Mouse (Mus musculus): ENCODE measurements around the gene Rasgrf1. TPM values are rescaled to one million over a fixed set of nuclear protein-coding genes. Genes with fewer than 3 reads are reported as not detected.

The Rasgrf1 gene
- polyA plus RNA-seq, 1 experiment from 2014 or later = 0.84 TPM

DNA sequence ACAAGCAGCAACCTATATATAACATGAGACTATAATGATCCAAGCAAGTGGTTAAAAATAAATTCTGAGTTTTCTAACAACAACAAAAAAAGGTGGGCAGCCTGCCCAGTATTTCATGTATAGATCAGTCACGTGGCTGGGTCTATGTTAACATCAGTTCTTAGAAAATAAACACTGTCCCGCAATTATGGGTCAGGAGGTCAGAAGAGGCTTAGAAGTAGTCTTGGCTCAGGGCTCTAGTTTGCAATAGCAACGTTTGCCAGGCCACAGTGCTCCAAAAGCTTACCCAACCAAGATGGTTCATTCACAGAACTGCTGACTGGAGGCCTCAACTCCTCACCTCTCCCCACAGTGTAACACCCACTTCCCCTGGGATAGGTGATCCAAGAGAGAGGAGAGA lies 69.5 kb downstream of the Rasgrf1 start:
- Histone ChIP-seq H3K27me3 (no peaks in the 10 kb centered on the region; the same call in 1 of the 2 replicates), H3K36me3 (no peaks in the 10 kb centered on the region), H3K27ac (no peak overlapping the region), H3K9me3 (replicated peaks) (no peaks in the 10 kb centered on the region), H3K4me2 (replicated peaks) (no peak overlapping the region), H3K4me3 (no peak overlapping the region), H3K9ac (no peak overlapping the region), H3K4me1 (no peaks in the 10 kb centered on the region)
- ATAC-seq (ENCODE audit: low FRiP score) = no peak
- 43% methylated on average over 3 of the region's 3 CpGs for WGBS

DNA sequence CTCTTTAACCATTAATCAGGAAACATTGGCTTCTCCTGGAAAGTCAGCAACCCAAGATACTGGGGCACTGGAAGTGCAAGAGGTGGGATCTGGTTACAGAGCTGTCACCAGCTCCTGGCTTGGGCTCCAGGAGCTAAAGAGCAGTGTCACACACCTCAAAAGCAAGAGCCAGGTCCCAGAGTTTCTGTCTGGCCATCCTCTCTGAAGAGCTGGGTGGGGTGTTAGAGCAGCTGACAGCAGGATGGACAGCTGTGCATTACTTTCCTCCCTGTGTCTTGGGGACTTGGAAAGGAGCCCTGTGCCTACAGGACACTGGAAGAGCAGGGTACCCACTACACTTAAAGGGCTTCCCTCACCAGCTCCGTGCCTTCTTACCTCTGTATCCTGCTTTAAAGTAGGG lies 72.5 kb downstream of the Rasgrf1 start:
- Histone ChIP-seq H3K27ac (no peak overlapping the region), H3K4me1 (no peaks in the 10 kb centered on the region), H3K27me3 (no peaks in the 10 kb centered on the region), H3K9ac (no peak overlapping the region), H3K9me3 (replicated peaks) (no peaks in the 10 kb centered on the region), H3K4me2 (replicated peaks) (no peak overlapping the region), H3K4me3 (no peak overlapping the region), H3K36me3 (no peaks in the 10 kb centered on the region)
- 79% methylated on average over 1 of the region's 1 CpGs for WGBS
- ATAC-seq (ENCODE audit: low FRiP score) = no peak

DNA sequence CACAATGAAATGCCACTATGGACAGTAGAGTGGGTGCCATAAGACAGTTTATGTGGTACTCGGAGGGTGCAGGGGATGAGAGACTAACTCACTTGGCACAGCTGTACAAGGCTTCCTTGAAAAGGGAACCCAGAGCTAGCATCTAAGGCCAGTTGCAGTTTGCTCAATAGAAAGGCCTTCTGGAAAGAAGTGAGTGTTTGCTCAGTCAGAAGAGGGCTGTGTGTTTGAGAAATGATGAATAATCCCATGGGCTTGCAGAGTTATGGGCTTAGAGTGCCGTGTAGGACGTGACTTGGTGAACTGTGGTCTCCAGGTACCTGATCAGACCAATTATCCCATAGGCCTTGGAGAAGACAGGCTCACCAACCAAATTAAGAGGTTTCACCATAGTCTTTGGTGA lies 78.3 kb downstream of the Rasgrf1 start:
- H3K27me3 ChIP-seq = no peaks in the 10 kb centered on the region
- H3K4me3 ChIP-seq = no peak overlapping the region
- no peaks in the 10 kb centered on the region for H3K9me3 ChIP-seq (replicated peaks)
- no peaks in the 10 kb centered on the region for H3K4me1 ChIP-seq
- WGBS = 85% methylated on average over 3 of the region's 3 CpGs
- H3K36me3 ChIP-seq = no peaks in the 10 kb centered on the region
- H3K9ac ChIP-seq = no peak overlapping the region
- H3K27ac ChIP-seq = no peak overlapping the region
- no peak for ATAC-seq (ENCODE audit: low FRiP score)
- no peak overlapping the region for H3K4me2 ChIP-seq (replicated peaks)

DNA sequence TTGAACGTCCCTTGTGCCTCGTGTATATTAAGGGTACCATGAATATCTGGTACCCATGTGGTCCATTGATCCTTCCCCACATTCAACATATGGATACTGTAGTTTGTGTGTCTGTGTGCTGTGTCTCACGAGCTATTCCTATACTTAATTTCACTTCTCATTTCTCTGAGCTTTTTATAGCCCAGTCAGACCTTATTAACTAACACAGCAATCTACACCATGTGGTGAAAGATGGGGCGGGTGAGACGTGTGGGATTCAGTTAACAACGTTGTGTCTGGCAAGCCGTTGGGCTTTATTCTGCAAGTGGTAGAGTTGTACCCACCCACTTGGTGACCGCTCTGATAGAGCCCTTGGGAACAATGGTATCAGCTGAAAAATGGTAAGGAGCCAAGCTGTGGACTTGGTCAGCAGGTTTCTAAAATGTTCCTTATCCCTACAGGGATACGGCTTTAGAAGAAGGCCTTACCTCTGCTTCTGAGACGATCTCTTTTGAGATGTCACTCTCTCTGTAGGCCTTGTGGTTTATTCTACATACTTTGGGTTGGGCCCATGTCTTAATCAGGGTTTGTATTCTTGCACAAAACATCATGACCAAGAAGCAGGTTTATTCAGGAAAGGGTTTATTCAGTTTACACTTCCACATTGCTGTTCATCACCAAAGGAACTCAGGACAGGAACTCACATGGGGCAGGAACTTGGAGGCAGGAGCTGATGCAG lies 79.3 kb downstream of the Rasgrf1 start:
- Histone ChIP-seq H3K27ac (no peak overlapping the region), H3K36me3 (no peaks in the 10 kb centered on the region), H3K4me2 (replicated peaks) (no peak overlapping the region), H3K4me3 (no peak overlapping the region), H3K4me1 (no peaks in the 10 kb centered on the region), H3K9ac (no peak overlapping the region), H3K9me3 (replicated peaks) (no peaks in the 10 kb centered on the region), H3K27me3 (no peaks in the 10 kb centered on the region)
- 92% methylated on average over 10 of the region's 10 CpGs for WGBS
- no peak for ATAC-seq (ENCODE audit: low FRiP score)

DNA sequence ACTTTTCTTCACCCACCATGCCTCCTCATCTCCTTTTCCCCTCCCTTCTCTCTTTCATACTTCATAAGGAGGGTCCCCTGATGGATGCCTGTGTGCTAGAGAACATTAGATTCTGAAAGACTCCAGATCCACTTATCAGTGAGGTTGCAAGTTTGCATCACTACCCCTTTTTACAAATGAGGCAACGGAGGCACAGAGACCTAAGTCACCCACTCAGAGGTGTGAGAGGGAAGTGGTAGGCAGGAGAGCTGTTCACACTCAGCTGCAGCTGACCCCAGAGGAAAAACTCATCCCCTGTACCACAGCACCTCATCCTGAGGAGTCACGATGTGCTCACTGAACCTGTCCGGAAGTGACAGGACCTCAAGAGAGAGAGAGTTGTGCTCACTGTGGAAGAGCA lies 96.7 kb downstream of the Rasgrf1 start:
- no peak for ATAC-seq (ENCODE audit: low FRiP score)
- H3K4me1 ChIP-seq = no peaks in the 10 kb centered on the region
- no peaks in the 10 kb centered on the region for H3K27me3 ChIP-seq
- H3K4me3 ChIP-seq = no peak overlapping the region
- no peak overlapping the region for H3K4me2 ChIP-seq (replicated peaks)
- no peaks in the 10 kb centered on the region for H3K36me3 ChIP-seq
- H3K9ac ChIP-seq = no peak overlapping the region
- 92% methylated on average over 3 of the region's 3 CpGs for WGBS
- no peaks in the 10 kb centered on the region for H3K9me3 ChIP-seq (replicated peaks)
- no peak overlapping the region for H3K27ac ChIP-seq

DNA sequence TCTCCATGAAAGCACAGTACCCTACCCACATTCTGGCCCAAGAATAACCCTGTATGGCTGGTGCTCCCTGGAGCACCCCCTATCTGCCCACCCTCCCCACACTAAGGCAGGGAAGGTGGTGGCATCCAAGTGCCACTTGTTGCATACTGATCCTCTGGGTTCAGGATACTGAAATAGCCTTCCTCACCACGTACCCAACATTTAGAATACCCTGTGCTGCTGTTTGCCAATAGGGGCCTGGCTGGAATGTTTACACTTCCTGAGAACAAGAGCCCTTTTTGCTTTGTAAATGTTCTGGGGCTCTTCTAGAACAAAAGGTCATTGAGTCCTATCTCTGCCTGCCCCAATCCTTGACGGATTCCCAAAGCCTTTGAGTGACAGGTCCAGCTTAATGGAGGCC lies 97.4 kb downstream of the Rasgrf1 start:
- no peak overlapping the region for H3K4me3 ChIP-seq
- no peaks in the 10 kb centered on the region for H3K36me3 ChIP-seq
- WGBS = 16% methylated on average over 2 of the region's 2 CpGs
- H3K9ac ChIP-seq = no peak overlapping the region
- H3K4me2 ChIP-seq (replicated peaks) = no peak overlapping the region
- H3K27ac ChIP-seq = no peak overlapping the region
- H3K4me1 ChIP-seq = no peaks in the 10 kb centered on the region
- no peaks in the 10 kb centered on the region for H3K27me3 ChIP-seq
- no peak; the same call in 1 of the 2 replicates for ATAC-seq (ENCODE audit: low FRiP score)
- H3K9me3 ChIP-seq (replicated peaks) = no peaks in the 10 kb centered on the region

DNA sequence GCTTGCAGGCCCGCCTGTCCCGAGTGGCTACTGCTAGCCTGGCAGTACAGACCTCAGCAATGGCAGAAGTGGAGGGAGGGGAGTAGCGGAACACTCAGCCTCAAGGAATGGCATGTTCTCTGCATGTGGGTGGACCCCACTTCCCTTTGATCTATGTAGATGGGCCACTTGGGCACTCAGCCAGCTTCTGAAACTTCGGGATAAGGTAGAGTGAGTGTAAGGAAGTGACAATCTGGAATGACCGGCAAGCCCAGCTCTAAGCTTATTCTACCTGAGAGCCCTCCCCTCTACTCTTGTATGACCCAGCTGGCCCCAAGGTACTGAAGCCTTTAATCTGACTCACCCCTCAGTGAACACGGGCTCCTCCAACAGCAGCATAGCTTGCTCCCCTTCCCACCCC lies 98.4 kb downstream of the Rasgrf1 start:
- 83% methylated on average over 6 of the region's 6 CpGs for WGBS
- H3K9ac ChIP-seq = no peak overlapping the region
- H3K36me3 ChIP-seq = no peaks in the 10 kb centered on the region
- ATAC-seq (ENCODE audit: low FRiP score) = no peak
- no peak overlapping the region for H3K4me2 ChIP-seq (replicated peaks)
- H3K9me3 ChIP-seq (replicated peaks) = no peaks in the 10 kb centered on the region
- no peak overlapping the region for H3K27ac ChIP-seq
- no peaks in the 10 kb centered on the region for H3K4me1 ChIP-seq
- H3K27me3 ChIP-seq = no peaks in the 10 kb centered on the region
- H3K4me3 ChIP-seq = no peak overlapping the region

DNA sequence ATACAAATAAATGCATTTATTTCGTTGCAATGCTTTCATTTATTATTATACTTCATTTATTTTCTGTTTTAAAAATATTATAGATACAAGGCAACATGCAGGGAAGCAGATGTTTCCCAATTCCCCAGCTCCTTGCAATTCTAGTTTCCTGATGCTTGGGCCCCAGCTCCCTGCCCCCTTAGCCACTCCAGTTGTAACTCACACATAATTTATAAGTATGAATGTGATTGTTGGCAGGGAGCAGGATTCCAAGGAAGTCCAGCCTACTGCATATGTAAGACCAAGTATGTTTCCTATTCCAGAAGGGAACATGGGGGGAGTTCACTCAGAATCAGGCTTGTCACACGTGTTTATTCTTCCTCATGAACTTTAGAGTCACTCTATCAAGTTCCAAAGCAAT lies 102.1 kb downstream of the Rasgrf1 start:
- 72% methylated on average over 2 of the region's 2 CpGs for WGBS

DNA sequence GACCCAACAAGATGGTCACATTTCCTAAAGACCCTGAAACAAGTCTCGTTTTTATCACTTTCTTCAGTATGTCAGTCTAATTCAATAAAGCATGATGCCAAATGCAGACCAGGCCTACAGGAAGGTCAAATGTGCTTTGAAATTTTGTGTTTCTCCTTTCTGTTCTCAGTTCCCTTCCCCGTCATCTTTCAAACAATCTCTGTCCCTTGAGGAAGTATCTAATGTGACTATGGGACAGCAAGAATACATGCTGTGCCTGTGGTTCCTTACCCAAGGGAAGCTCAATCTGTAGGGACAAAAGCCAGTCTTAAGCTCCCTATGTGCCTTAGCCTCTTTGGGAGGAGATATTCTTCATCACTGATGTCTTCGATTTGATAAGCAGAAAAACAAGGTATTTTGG lies 104.9 kb downstream of the Rasgrf1 start:
- WGBS = 86% methylated on average over 3 of the region's 3 CpGs
- Histone ChIP-seq H3K4me1 (no peaks in the 10 kb centered on the region), H3K27me3 (no peaks in the 10 kb centered on the region), H3K9me3 (replicated peaks) (no peaks in the 10 kb centered on the region), H3K4me2 (replicated peaks) (no peak overlapping the region), H3K36me3 (no peaks in the 10 kb centered on the region), H3K4me3 (no peak overlapping the region), H3K9ac (no peak overlapping the region), H3K27ac (no peak overlapping the region)
- no peak for ATAC-seq (ENCODE audit: low FRiP score)

More for the DNA sequence above, 102.1 kb downstream of the Rasgrf1 start:
- Histone ChIP-seq H3K4me2 (replicated peaks) (no peak overlapping the region), H3K4me1 (no peaks in the 10 kb centered on the region), H3K9me3 (replicated peaks) (no peaks in the 10 kb centered on the region), H3K36me3 (no peaks in the 10 kb centered on the region), H3K9ac (no peak overlapping the region), H3K4me3 (no peak overlapping the region), H3K27ac (no peak overlapping the region), H3K27me3 (no peaks in the 10 kb centered on the region)
- ATAC-seq (ENCODE audit: low FRiP score) = no peak

DNA sequence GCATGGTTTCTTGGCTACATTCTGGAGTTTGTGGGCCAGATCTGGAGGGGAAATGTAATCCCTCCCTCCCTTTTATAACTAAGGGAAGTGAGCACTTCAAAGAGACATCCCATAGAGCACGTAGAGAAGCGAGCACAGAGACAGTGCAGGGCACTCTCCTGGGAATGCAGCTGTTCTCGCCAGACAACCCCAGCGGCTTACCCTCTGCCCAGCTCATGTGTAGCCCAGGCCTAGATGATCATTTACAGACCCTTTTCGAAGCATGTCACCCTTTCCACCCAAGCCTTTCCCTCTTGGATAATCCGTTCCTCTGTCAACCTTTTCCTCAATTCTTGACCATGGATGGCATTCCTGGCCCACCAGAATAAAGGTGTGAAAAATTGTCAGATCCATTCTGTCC lies 106.5 kb downstream of the Rasgrf1 start:
- ATAC-seq (ENCODE audit: low FRiP score) = no peak
- H3K9ac ChIP-seq = no peak overlapping the region
- H3K27me3 ChIP-seq = no peaks in the 10 kb centered on the region
- H3K4me1 ChIP-seq = no peaks in the 10 kb centered on the region
- H3K4me2 ChIP-seq (replicated peaks) = no peak overlapping the region
- no peaks in the 10 kb centered on the region for H3K9me3 ChIP-seq (replicated peaks)
- WGBS = 75% methylated on average over 6 of the region's 6 CpGs
- no peak overlapping the region for H3K27ac ChIP-seq
- no peak overlapping the region for H3K4me3 ChIP-seq
- no peaks in the 10 kb centered on the region for H3K36me3 ChIP-seq

DNA sequence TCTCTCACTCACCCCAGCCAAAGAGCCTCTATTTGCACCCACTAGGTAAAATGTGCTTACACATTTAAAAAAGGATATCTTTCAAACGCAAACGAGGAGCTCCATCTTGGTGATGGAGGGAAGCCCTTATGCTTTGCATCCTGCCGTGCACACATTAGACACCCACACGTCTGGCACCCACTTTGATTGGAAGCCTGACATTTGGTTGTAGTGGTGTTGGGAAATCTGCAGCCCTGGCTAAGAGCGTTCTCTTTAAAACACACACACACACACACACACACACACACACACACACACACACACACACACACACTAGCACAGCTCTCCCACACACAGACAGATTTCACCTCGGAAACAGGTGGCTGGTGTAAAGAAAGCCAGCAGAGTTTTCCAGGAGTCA lies 111.2 kb downstream of the Rasgrf1 start:
- Histone ChIP-seq H3K36me3 (no peaks in the 10 kb centered on the region), H3K9me3 (replicated peaks) (no peaks in the 10 kb centered on the region), H3K27me3 (no peaks in the 10 kb centered on the region), H3K27ac (no peak overlapping the region), H3K9ac (no peak overlapping the region), H3K4me3 (no peak overlapping the region), H3K4me1 (no peaks in the 10 kb centered on the region), H3K4me2 (replicated peaks) (no peak overlapping the region)
- ATAC-seq (ENCODE audit: low FRiP score) = no peak
- 85% methylated on average over 6 of the region's 6 CpGs for WGBS

DNA sequence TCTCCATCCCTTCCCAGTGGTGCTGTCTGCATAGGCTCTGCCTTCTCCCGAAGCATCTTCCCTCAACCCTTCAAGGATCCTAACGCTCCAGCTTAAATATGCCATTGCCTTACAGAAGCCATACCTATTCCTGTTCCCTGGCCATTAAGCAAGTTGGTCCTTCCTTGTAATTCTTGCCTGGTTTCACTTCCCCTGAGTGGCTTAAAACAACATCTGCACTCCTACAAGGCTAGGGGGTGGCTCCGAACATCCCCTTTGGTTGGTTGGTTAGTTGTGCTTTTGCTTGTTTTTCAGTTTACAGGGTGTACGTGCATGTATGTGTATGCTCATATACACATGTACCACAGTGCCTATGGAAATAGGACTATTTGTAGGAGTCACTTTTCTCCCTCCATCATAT lies 111.7 kb downstream of the Rasgrf1 start:
- H3K4me2 ChIP-seq (replicated peaks) = no peak overlapping the region
- H3K9me3 ChIP-seq (replicated peaks) = no peaks in the 10 kb centered on the region
- H3K4me1 ChIP-seq = no peaks in the 10 kb centered on the region
- H3K27me3 ChIP-seq = no peaks in the 10 kb centered on the region
- H3K4me3 ChIP-seq = no peak overlapping the region
- no peak for ATAC-seq (ENCODE audit: low FRiP score)
- no peak overlapping the region for H3K9ac ChIP-seq
- no peaks in the 10 kb centered on the region for H3K36me3 ChIP-seq
- H3K27ac ChIP-seq = no peak overlapping the region
- 86% methylated on average over 4 of the region's 4 CpGs for WGBS

DNA sequence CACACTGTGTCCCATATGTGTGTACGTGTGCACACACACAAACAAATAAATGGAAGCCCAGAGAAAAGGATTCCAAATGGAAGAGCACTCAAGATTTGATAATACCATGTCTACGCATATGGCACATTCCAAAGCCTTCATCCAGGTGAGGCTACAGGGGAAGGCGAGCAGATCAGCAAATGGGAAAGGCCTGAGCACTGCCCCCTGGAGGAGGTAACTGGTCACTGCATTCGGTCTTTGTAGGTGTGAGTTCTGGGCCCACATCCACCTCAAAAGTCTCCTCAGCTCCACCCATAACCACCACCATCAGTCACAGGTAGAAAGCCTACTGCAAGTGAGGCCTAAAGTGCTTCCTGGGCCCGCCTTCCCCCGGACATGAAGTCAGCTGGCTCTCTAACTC lies 118.0 kb downstream of the Rasgrf1 start:
- no peak overlapping the region for H3K4me2 ChIP-seq (replicated peaks)
- H3K9me3 ChIP-seq (replicated peaks) = no peaks in the 10 kb centered on the region
- no peaks in the 10 kb centered on the region for H3K27me3 ChIP-seq
- H3K4me3 ChIP-seq = no peak overlapping the region
- no peak for ATAC-seq (ENCODE audit: low FRiP score)
- 95% methylated on average over 6 of the region's 6 CpGs for WGBS
- H3K36me3 ChIP-seq = no peaks in the 10 kb centered on the region
- no peak overlapping the region for H3K9ac ChIP-seq
- H3K4me1 ChIP-seq = no peaks in the 10 kb centered on the region
- no peak overlapping the region for H3K27ac ChIP-seq
